Mouse (Mus musculus) frontal cortex, adult (tissue): ENCODE measurements around the gene Rasl11a.
"Not testable (repeated sequence)": the region's sequence is repeated elsewhere in the genome, so short reads cannot be mapped to it uniquely, and the experiment has no call there.

ENCODE experiments used
- ATAC-seq: cut with Nextera tagmentation; 2 replicates; pipeline ENCODE4 v1.9.2; 2017; ENCODE audit warnings: mild to moderate bottlenecking, moderate library complexity, mixed read lengths; ENCODE audit not compliant: low TSS enrichment

Gene Rasl11a

GRCm38 (mm10) chr5:146844301-146844941, 450 bp upstream of the Rasl11a start:
- ATAC-seq: no peak

- no peak for ATAC-seq
These were observed 1.6 kb downstream of the Rasl11a start for GRCm38 (mm10) chr5:146846489-146846888.

GRCm38 (mm10) chr5:146848936-146849582, 4.2 kb downstream of the Rasl11a start:
- ATAC-seq: no peak

- no peak for ATAC-seq
These were observed 11.2 kb downstream of the Rasl11a start for GRCm38 (mm10) chr5:146856106-146856505.

- no peak for ATAC-seq
These were observed 12.7 kb downstream of the Rasl11a start for GRCm38 (mm10) chr5:146857620-146858019.

- ATAC-seq: peak; percentile 85
These were observed 13.9 kb downstream of the Rasl11a start for GRCm38 (mm10) chr5:146858772-146859171.

- ATAC-seq: peak; percentile 22; the same call in 1 of the 2 replicates
These were observed 14.4 kb downstream of the Rasl11a start for GRCm38 (mm10) chr5:146859246-146859645.

GRCm38 (mm10) chr5:146860222-146860998, 15.5 kb downstream of the Rasl11a start:
- ATAC-seq: no peak

GRCm38 (mm10) chr5:146861588-146861987, 16.7 kb downstream of the Rasl11a start:
- ATAC-seq: peak; percentile 85

GRCm38 (mm10) chr5:146865511-146865910, 20.6 kb downstream of the Rasl11a start:
- ATAC-seq: no peak

GRCm38 (mm10) chr5:146866277-146866676, 21.4 kb downstream of the Rasl11a start:
- ATAC-seq: no peak

- ATAC-seq: peak; percentile 89
These were observed 22.5 kb downstream of the Rasl11a start for GRCm38 (mm10) chr5:146867246-146867945.

GRCm38 (mm10) chr5:146867946-146868314, 23.1 kb downstream of the Rasl11a start:
- no peak for ATAC-seq

GRCm38 (mm10) chr5:146872981-146873631, 28.2 kb downstream of the Rasl11a start:
- no peak for ATAC-seq

GRCm38 (mm10) chr5:146876024-146876423, 31.2 kb downstream of the Rasl11a start:
- no peak for ATAC-seq

GRCm38 (mm10) chr5:146877882-146878281, 33.0 kb downstream of the Rasl11a start:
- not testable (repeated sequence) for ATAC-seq

GRCm38 (mm10) chr5:146882261-146882660, 37.4 kb downstream of the Rasl11a start:
- no peak for ATAC-seq

- ATAC-seq: no peak
These were observed 38.2 kb downstream of the Rasl11a start for GRCm38 (mm10) chr5:146883053-146883452.

GRCm38 (mm10) chr5:146883486-146884272, 38.8 kb downstream of the Rasl11a start:
- no peak; the same call in 1 of the 2 replicates for ATAC-seq

GRCm38 (mm10) chr5:146891127-146891526, 46.3 kb downstream of the Rasl11a start:
- no peak for ATAC-seq

GRCm38 (mm10) chr5:146892904-146893303, 48.0 kb downstream of the Rasl11a start:
- no peak for ATAC-seq
